In genomic region chr16:91884196-91884595, GRCm38 (mm10) we compare ENCODE assay signal across 8 mouse cellular contexts.
DNase-seq lines count a peak whose midpoint lies in the region.

No protein-coding gene starts in this region.

- DNase-seq in embryo, embryonic 10.5 days (ENCODE audit: low spot score) = peak; percentile 39
- DNase-seq in embryo, embryonic 11 days = no peak
- DNase-seq in 3T3-L1 (ENCODE audit: low read depth, low spot score) (peak; percentile 43), ZHBTc4 (ENCODE audit: low read depth, low spot score) (peak; percentile 88)
- peak; percentile 66 to 69 for DNase-seq in kidney, postnatal 4 days
- DNase-seq in retina, postnatal 1 day = peak; percentile 37
- DNase-seq in layer of hippocampus, postnatal 10 days (ENCODE audit: low spot score in 2 of 2) = no peak
- DNase-seq in urinary bladder, adult 2 months (ENCODE audit: low spot score) = no peak

Comparison
In these comparisons a context has a peak if more than half of its experiments do, and no peak if none do; other contexts are left out.
1. DNase-seq: peak in embryo, embryonic 10.5 days (single experiment), 3T3-L1 (single experiment), ZHBTc4 (single experiment), kidney, postnatal 4 days (2 of 2) and retina, postnatal 1 day (single experiment); none in embryo, embryonic 11 days (single experiment), layer of hippocampus, postnatal 10 days (0 of 2) and urinary bladder, adult 2 months (single experiment).